Mouse (Mus musculus): Measurements from ENCODE around the gene Pank3. TPM values are rescaled to one million over a fixed set of nuclear protein-coding genes. Genes with fewer than 3 reads are reported as not detected.
A peak's percentile ranks its signal among the peaks of the same experiment; 100 is the strongest.
"Not testable (repeated sequence)": the region's sequence is repeated elsewhere in the genome, so short reads cannot be mapped to it uniquely, and the experiment has no call there.

The Pank3 gene
- polyA plus RNA-seq, 1 experiment: 0.01 TPM

DNA sequence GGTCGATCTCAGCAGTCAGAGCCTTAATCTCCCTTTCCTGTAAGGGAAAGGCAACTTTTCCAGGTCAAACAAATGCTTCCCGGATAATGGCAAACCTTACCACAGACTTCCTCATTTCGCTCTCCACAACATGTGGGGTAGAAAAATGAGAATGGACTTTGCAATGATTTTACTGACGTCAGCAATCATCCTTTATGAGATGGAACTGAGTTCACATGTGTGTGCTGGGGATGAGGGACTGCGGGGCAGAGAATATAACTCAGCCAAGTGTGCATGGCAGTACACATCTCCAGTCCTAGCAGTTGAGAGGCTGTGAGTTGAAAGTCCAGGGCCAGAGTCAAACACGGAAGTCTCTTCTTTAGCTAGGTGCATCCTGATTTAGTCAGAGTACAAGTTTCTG lies 64.0 kb downstream of the Pank3 start:
- peaks cover 35% of the 10 kb centered on the region for H3K4me1 ChIP-seq (ENCODE audit: control insufficient read depth)
- peak overlapping the region; percentile 92 for H3K4me3 ChIP-seq (replicated peaks)
- no peaks in the 10 kb centered on the region for H3K9me3 ChIP-seq (ENCODE audit: control insufficient read depth, low read length)
- peaks cover 39% of the 10 kb centered on the region for H3K36me3 ChIP-seq (ENCODE audit: control insufficient read depth)
- no peaks in the 10 kb centered on the region for H3K27me3 ChIP-seq (ENCODE audit: control insufficient read depth)
- TF ChIP-seq TAL1 (IDR thresholded peaks at IDR 0.05; ENCODE audit: low read length) (no peak), GATA1 (IDR thresholded peaks at IDR 0.05; ENCODE audit: low read length) (no peak)

DNA sequence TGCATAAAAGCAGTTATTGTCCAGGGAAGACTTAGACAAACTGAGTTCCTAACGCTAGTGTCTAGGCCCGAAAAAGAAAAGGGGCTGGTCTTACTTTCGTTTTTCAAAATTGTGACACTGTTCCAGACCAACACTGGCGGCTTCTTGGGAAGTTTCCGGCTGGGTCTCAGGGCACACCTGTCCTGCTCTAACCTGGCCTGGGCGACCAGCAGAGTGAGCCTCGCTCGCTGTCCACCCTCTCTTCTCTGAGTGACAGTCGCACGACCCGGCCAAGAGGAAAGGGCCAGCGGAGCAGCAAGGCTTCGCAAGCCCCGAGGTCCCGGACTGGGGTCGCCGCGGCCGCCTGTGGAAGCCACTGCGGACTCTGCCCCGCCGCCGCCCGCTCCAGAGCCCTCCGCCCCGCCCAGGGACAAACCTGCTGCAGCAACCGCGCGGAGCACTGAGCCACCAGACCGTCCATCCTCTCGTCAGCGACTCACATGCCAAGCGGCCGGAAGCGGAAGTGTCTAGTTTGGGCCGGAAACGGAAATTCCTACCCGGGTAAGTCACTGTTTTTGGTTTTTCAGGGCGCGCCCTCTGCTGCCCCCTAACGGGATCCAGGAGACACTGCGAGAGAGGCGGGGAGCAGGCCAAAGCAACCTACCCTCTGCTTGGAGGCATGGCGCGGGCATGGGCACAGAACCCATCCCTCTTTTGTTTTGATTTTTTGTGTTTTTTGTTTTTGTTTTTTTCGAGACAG lies 64.9 kb downstream of the Pank3 start, which contains the start of gene Rars:
Rars (minus strand) TSS at position 485 of the 739 bp plus-strand sequence.
- Histone ChIP-seq H3K4me1 (ENCODE audit: control insufficient read depth) (peaks cover 43% of the 10 kb centered on the region), H3K27me3 (ENCODE audit: control insufficient read depth) (no peaks in the 10 kb centered on the region), H3K9me3 (ENCODE audit: control insufficient read depth, low read length) (no peaks in the 10 kb centered on the region), H3K36me3 (ENCODE audit: control insufficient read depth) (peaks cover 29% of the 10 kb centered on the region), H3K4me3 (replicated peaks) (peak within 1 kb of the TSS; percentile 92)
- no peak for TF ChIP-seq GATA1 (IDR thresholded peaks at IDR 0.05; ENCODE audit: low read length)
- no peak for TF ChIP-seq TAL1 (IDR thresholded peaks at IDR 0.05; ENCODE audit: low read length)

DNA sequence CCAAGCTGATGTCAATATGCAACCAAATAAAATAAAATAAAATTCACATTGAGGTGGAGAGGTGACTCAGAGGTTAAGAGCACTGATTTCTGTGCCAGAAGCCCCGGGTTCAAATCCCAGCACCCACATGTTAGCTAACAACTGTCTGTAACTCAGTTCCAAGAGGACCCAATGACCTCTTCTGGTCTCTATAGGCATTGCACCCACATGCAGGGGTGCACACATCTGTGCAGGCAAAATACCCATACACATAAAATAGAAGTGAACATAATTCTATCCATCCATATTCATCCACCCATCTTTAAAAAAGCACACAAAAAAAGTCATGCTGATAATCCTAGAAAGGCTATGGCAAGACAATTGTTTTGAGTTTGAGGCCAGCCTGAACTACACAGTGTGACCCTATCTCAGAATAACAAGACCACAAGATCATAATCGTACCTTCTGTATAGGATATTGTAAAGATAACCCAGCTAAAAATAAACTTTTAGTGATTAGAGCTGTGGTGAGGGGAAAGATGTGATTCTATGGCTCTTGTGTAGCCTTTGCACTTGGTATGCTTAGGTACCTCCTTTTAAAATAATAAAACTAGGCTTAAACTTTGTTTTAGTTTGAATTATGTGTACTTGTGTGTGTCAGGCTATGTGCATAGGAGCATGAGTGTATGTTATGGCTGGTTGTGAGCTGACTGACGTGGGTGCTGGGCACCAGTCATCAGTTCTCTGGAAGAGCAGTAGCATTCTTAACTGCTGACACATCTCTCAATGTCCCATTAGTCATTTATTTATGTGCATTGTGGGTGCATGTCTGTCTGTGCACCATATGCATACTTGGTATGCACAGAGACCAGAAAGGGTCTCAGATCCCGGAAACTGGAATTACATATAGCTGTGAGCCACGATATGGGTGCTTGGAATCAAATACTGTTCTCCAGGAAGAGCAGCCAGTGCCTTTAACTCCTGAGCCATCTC lies 68.2 kb downstream of the Pank3 start:
- Histone ChIP-seq H3K9me3 (ENCODE audit: control insufficient read depth, low read length) (no peaks in the 10 kb centered on the region), H3K4me3 (replicated peaks) (peak overlapping the region; percentile 59), H3K27me3 (ENCODE audit: control insufficient read depth) (no peaks in the 10 kb centered on the region), H3K36me3 (ENCODE audit: control insufficient read depth) (peaks cover 6% of the 10 kb centered on the region), H3K4me1 (ENCODE audit: control insufficient read depth) (peaks cover 51% of the 10 kb centered on the region)
- TF ChIP-seq TAL1 (IDR thresholded peaks at IDR 0.05; ENCODE audit: low read length): no peak
- no peak for TF ChIP-seq GATA1 (IDR thresholded peaks at IDR 0.05; ENCODE audit: low read length)

DNA sequence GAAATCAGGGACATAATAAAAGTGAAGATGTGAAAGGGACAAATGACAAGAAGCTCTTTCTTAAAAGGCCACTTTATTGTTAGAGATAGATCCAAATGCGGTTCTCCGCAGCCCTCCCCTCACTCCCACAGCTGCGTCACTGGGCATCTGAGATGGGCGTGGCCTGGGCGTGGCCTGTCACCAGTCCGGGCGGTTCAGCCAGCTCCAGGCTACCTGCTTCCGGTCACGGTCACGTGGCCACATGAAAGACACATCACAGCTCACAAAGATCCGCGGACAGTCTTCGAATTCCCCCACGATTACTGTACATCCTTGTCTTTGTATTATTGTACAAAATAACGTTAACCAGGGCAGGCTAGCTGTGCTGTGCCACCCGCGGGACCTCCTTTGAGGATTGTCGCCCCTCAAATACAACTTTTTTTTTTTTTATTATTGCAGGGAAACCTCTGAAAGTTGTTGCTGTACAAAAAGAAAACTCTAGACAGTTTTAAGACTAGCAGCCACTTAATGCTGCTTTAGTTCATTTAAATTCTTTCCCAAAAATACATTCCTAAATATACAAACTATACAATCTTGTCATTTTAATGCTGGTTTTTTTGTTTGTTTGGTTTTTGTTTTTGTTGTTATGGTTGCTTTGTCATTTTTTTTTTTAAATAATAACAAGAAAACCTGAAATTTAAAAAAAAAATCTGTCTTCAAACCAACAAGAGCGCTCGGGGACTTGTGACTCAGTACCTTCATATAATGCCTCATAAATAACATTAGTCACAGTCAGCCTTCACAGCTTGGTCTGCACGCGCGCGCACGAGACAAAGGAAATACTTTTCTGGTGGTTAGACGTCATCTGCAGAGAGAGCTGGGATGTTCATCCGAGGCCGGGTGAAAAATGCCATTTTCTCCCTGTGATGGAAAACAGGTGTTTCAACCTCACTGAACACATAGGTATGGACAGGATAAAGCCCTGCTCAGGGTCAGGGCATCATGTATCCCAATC lies 69.4 kb downstream of the Pank3 start:
- Histone ChIP-seq H3K4me1 (ENCODE audit: control insufficient read depth) (peaks cover 39% of the 10 kb centered on the region), H3K4me3 (replicated peaks) (peak overlapping the region; percentile 59), H3K9me3 (ENCODE audit: control insufficient read depth, low read length) (no peaks in the 10 kb centered on the region), H3K36me3 (ENCODE audit: control insufficient read depth) (peaks cover 5% of the 10 kb centered on the region; the same call in 1 of the 2 replicates), H3K27me3 (ENCODE audit: control insufficient read depth) (no peaks in the 10 kb centered on the region)
- no peak for TF ChIP-seq GATA1 (IDR thresholded peaks at IDR 0.05; ENCODE audit: low read length)
- no peak for TF ChIP-seq TAL1 (IDR thresholded peaks at IDR 0.05; ENCODE audit: low read length)

DNA sequence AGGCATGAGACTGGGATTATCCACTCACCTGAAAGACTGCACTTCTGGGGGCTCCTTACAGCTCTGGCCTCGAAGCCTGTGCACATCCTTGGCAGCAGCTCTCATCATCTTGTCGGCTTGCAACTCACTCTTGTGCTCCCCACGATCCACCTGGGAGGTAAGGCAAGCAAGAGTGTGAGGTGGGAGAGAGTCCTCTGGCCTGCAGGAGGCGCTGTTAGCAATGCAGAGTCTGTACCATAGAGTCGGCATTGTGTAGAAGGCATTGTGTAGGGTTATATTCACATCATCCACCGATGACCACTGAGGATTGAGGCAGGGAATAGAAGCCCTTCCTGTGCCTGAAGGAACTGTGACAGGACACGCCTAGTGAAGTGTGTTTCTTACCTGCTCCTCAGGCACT lies 71.0 kb downstream of the Pank3 start:
- peaks cover 5% of the 10 kb centered on the region; the same call in 1 of the 2 replicates for H3K36me3 ChIP-seq (ENCODE audit: control insufficient read depth)
- H3K27me3 ChIP-seq (ENCODE audit: control insufficient read depth): no peaks in the 10 kb centered on the region
- no peak for TF ChIP-seq GATA1 (IDR thresholded peaks at IDR 0.05; ENCODE audit: low read length)
- TF ChIP-seq TAL1 (IDR thresholded peaks at IDR 0.05; ENCODE audit: low read length): no peak
- H3K4me1 ChIP-seq (ENCODE audit: control insufficient read depth): peaks cover 30% of the 10 kb centered on the region
- no peak overlapping the region for H3K4me3 ChIP-seq (replicated peaks)
- H3K9me3 ChIP-seq (ENCODE audit: control insufficient read depth, low read length): no peaks in the 10 kb centered on the region

DNA sequence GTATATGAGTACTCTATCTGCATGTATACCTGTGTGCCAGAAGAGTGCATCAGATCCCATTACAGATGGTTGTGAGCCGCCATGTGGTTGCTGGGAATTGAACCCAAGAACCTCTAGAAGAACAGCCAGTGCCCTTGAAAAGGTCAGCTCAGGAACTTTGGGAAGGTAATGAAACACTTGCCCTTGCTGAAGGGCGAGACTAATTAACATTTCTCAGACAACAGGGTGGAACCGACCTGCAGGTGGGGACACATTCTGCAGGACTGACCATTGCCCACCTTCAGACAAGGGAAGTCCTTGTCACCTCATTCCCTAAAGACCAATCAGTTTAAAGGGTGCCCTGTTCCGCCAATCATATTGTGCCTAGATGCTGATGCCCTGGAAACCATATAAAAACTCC lies 71.5 kb downstream of the Pank3 start:
- not testable (repeated sequence) for H3K27me3 ChIP-seq (ENCODE audit: control insufficient read depth); H3K4me3 ChIP-seq (replicated peaks); H3K9me3 ChIP-seq (ENCODE audit: control insufficient read depth, low read length); H3K36me3 ChIP-seq (ENCODE audit: control insufficient read depth)
- H3K4me1 ChIP-seq (ENCODE audit: control insufficient read depth): peaks cover 30% of the 10 kb centered on the region

Other genes starting within 250 kb of the Pank3 start
- gene Fbll1, start 29.4 kb downstream of the Pank3 start, polyA plus RNA-seq (2012): not detected in 2 replicates
- 0.30 and 0.72 TPM in 2 replicates for gene Rars, start 65.0 kb downstream of the Pank3 start, polyA plus RNA-seq (2012)
- gene Wwc1, start 211.0 kb downstream of the Pank3 start, polyA plus RNA-seq (2012): 0.02 TPM in 1 of 2 replicates, not detected in the other

All from erythroblast, embryonic 14.5 days (primary cell).